Mouse (Mus musculus) liver, embryonic 16.5 days (tissue): Measurements from ENCODE around the gene Grb2. TPM values are rescaled to one million over a fixed set of nuclear protein-coding genes. Genes with fewer than 3 reads are reported as not detected.

Experiments used
- ATAC-seq: fragments of 200-750 bp; cut with Nextera tagmentation; 2 replicates; pipeline ENCODE4 v1.8.0; 2017; ENCODE audit warnings: low read depth, mild to moderate bottlenecking, moderate number of reproducible peaks, moderate library complexity
- H3K27ac ChIP-seq: fragments of 300-500 bp; sonication (generic); 2 replicates; pipeline ENCODE4 v1.5.1; 2014; ENCODE audit warnings: mild to moderate bottlenecking, low read length
- H3K27me3 ChIP-seq: fragments of 300-500 bp; sonication (generic); 2 replicates; pipeline ENCODE4 v1.6.1; 2014; ENCODE audit warnings: low read depth, low read length, mixed read lengths; ENCODE audit not compliant: control insufficient read depth, insufficient read depth
- H3K36me3 ChIP-seq: fragments of 300-500 bp; sonication (generic); 2 replicates; pipeline ENCODE4 v1.6.1; 2014; ENCODE audit warnings: mild to moderate bottlenecking; ENCODE audit not compliant: control insufficient read depth, insufficient read depth
- H3K4me1 ChIP-seq: fragments of 300-500 bp; sonication (generic); 2 replicates; pipeline ENCODE4 v1.6.1; 2014; ENCODE audit warnings: low read depth, low read length, mixed read lengths; ENCODE audit not compliant: control insufficient read depth
- H3K4me2 ChIP-seq: fragments of 300-500 bp; sonication (generic); 2 replicates; pipeline ENCODE4 v1.6.1; 2014; ENCODE audit warnings: low read depth, low read length, mixed read lengths
- H3K4me3 ChIP-seq: fragments of 300-500 bp; sonication (generic); 2 replicates; pipeline ENCODE4 v1.5.1; 2014; ENCODE audit warnings: low read depth, mild to moderate bottlenecking, low read length
- H3K9ac ChIP-seq: fragments of 300-500 bp; sonication (generic); 2 replicates; pipeline ENCODE4 v1.6.1; 2014; ENCODE audit warnings: low read depth, low read length
- H3K9me3 ChIP-seq: fragments of 300-500 bp; sonication (generic); replicated peaks from 2 replicates; pipeline ENCODE4 v1.6.1; 2016; ENCODE audit warnings: low read length; ENCODE audit not compliant: control insufficient read depth
- WGBS: fragments of 180-500 bp; shearing (Covaris S2); extraction: QIAGEN DNeasy Blood & Tissue Kit; methylation state at CpG from one replicate; pipeline ENCODE4 v1.1.7; 2014; ENCODE audit not compliant: insufficient replicate concordance; 5-methylcytosine and 5-hydroxymethylcytosine counted together
- polyA plus RNA-seq: library from polyadenylated mRNA; unstranded; fragments of >200 nt; fragmentation: Nextera tagmentation; extraction: Ambion mirVana; gene quantifications from 2 replicates; pipeline ENCODE4 v1.2.1, GENCODE M21; 2015

Grb2 gene
- polyA plus RNA-seq, 1 experiment from 2014 or later = 53.1 TPM

DNA sequence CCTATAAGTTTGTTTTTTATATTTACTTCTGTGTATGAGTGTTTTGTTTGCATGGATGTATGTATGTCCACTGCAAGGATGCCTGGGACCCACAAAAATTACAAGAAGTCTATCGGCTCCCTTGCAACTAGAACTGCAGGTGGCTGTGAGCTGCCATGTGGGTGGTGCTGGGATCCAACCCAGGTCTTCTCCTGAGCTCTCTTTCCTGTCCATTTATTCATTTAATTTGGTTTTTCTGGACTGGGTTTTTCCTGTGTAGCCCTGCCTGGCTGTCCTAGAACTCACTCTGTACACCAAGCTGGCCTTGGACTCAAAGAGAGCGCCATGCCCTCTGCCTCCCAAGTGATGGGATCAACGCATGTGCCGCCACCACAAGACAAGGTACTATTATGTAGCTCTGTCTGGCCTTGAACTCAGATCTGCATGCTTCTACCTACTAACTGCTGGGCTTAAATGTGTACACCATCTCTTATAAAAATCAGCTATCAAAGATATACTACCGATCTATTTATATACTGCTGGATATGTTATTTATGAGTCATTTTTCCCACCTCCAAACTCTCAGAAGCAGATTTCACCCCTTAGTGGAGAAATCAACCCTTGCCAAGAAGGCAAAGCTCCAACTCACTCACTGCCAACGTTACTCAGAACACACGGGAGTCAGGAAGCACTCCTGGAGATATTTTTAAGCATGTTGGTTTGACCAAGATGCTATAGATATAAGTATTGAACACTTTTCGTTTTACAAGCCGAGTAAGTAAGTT lies 34.7 kb downstream of the Grb2 start:
- 54% methylated on average over 9 of the region's 9 CpGs for WGBS
- H3K9ac ChIP-seq = no peak overlapping the region
- peaks cover 31% of the 10 kb centered on the region for H3K4me1 ChIP-seq

GRCm38 (mm10) chr11:115672226-115672987 lies 36.0 kb downstream of the Grb2 start:
- Histone ChIP-seq H3K27me3 (no peaks in the 10 kb centered on the region), H3K4me1 (peaks cover 31% of the 10 kb centered on the region), H3K36me3 (no peaks in the 10 kb centered on the region), H3K9me3 (no peaks in the 10 kb centered on the region), H3K27ac (no peak overlapping the region), H3K4me3 (no peak overlapping the region), H3K9ac (no peak overlapping the region), H3K4me2 (no peak overlapping the region)
- no peak for ATAC-seq
- 71% methylated on average over 7 of the region's 7 CpGs for WGBS

More for the DNA sequence above, 34.7 kb downstream of the Grb2 start:
- no peaks in the 10 kb centered on the region for H3K27me3 ChIP-seq
- no peak overlapping the region for H3K4me2 ChIP-seq
- no peak overlapping the region for H3K4me3 ChIP-seq
- no peaks in the 10 kb centered on the region for H3K9me3 ChIP-seq
- no peaks in the 10 kb centered on the region for H3K36me3 ChIP-seq
- no peak for ATAC-seq
- H3K27ac ChIP-seq = no peak overlapping the region

GRCm38 (mm10) chr11:115670451-115671050 lies 37.8 kb downstream of the Grb2 start:
- Histone ChIP-seq H3K9ac (no peak overlapping the region), H3K27me3 (no peaks in the 10 kb centered on the region), H3K4me1 (peaks cover 28% of the 10 kb centered on the region), H3K4me3 (no peak overlapping the region), H3K27ac (no peak overlapping the region), H3K4me2 (no peak overlapping the region), H3K9me3 (no peaks in the 10 kb centered on the region), H3K36me3 (no peaks in the 10 kb centered on the region)
- ATAC-seq = peak; percentile 43; the same call in 1 of the 2 replicates
- 38% methylated on average over 5 of the region's 5 CpGs for WGBS

DNA sequence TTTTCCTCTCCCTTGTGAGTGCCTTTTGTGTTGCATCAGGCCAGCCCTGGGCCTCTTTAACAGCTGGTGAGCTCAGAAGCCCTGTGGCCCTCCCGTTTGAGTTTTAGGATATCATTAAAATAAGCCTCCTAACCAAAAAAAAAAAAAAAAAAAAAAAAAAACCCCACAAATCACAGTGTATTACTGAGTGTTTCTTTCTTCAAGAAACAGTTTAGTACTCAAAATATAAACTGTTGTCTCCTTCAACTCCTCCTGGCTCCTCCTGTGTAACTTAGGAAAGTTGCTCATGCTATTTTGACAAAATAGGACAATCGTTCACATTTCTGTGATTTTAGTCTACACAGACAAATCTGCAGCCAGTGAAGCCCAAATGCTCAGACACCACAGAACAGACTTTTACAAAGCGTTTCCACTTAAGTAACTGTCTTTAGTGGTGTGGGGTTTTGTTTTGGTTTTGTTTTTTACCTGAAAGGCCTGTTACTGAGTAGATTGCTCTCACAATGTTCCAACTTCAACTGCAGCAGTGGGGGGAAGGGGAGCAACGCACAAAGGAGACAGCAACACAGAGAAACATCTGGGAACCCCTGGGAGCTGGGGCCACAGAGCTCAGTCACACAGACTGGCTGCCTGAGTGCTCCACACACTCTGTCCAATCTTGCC lies 44.6 kb downstream of the Grb2 start:
- H3K4me2 ChIP-seq = no peak overlapping the region
- H3K9me3 ChIP-seq = no peaks in the 10 kb centered on the region
- H3K27ac ChIP-seq = no peak overlapping the region
- H3K27me3 ChIP-seq = no peaks in the 10 kb centered on the region
- H3K4me1 ChIP-seq = no peaks in the 10 kb centered on the region; the same call in 1 of the 2 replicates
- no peak overlapping the region for H3K9ac ChIP-seq
- WGBS = 59% methylated on average over 4 of the region's 4 CpGs
- peaks cover 3% of the 10 kb centered on the region for H3K36me3 ChIP-seq
- no peak overlapping the region for H3K4me3 ChIP-seq
- ATAC-seq = no peak

GRCm38 (mm10) chr11:115660376-115660775 lies 48.0 kb downstream of the Grb2 start:
- no peak overlapping the region for H3K9ac ChIP-seq
- no peak for ATAC-seq

DNA sequence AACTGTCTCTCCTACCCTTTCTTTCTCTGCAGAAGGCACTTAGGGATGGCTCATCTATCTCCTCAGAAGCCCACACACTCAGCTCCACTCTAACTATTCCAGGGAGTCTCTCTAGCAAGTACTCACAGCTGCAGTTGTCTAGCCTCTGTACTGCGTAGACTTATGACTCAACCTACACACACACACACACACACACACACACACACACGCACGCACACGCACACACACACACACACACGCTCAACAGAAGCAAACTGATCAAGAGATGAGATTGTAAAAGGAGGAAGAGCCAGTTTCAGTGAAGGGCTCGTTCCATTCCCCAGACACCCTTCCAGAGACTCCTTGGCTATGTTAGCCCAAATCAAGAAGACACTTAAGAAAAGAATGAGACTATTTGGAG lies 49.9 kb downstream of the Grb2 start:
- Histone ChIP-seq H3K27me3 (no peaks in the 10 kb centered on the region), H3K9ac (no peak overlapping the region), H3K4me3 (no peak overlapping the region), H3K9me3 (no peaks in the 10 kb centered on the region), H3K36me3 (peaks cover 6% of the 10 kb centered on the region), H3K4me2 (no peak overlapping the region), H3K27ac (no peak overlapping the region), H3K4me1 (no peaks in the 10 kb centered on the region)
- no peak for ATAC-seq
- 42% methylated on average over 6 of the region's 6 CpGs for WGBS

More at GRCm38 (mm10) chr11:115660376-115660775, 48.0 kb downstream of the Grb2 start:
- Histone ChIP-seq H3K4me1 (no peaks in the 10 kb centered on the region; the same call in 1 of the 2 replicates), H3K4me3 (no peak overlapping the region), H3K27ac (no peak overlapping the region), H3K27me3 (no peaks in the 10 kb centered on the region), H3K36me3 (peaks cover 3% of the 10 kb centered on the region), H3K9me3 (no peaks in the 10 kb centered on the region), H3K4me2 (no peak overlapping the region)
- 81% methylated on average over 4 of the region's 4 CpGs for WGBS

DNA sequence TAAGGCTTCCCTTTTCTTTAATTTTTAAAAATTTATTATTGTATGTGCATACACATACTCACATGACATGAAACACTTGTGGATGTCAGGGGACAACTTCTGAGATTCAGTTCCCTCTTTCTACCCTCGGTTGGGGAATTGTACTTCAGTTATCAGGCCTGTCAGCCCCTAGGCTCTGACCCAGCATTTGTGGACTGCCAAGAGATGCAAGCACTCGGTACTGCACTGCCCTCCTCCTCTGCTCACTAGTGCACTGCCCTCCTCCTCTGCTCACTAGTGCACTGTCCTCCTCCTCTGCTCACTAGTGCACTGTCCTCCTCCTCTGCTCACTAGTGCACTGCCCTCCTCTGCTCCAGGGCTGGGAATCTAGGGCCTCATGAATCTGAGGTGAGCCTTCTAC lies 54.3 kb downstream of the Grb2 start:
- Histone ChIP-seq H3K9ac (no peak overlapping the region), H3K4me3 (no peak overlapping the region), H3K27ac (no peak overlapping the region), H3K4me1 (no peaks in the 10 kb centered on the region), H3K27me3 (no peaks in the 10 kb centered on the region), H3K9me3 (no peaks in the 10 kb centered on the region), H3K4me2 (no peak overlapping the region), H3K36me3 (peaks cover 3% of the 10 kb centered on the region; the same call in 1 of the 2 replicates)
- no peak for ATAC-seq
- 44% methylated on average over 2 of the region's 2 CpGs for WGBS

GRCm38 (mm10) chr11:115653194-115653593 lies 55.2 kb downstream of the Grb2 start:
- H3K9ac ChIP-seq = no peak overlapping the region
- H3K9me3 ChIP-seq = no peaks in the 10 kb centered on the region
- ATAC-seq = no peak
- no peaks in the 10 kb centered on the region for H3K27me3 ChIP-seq
- no peak overlapping the region; the same call in 1 of the 2 replicates for H3K27ac ChIP-seq
- 73% methylated on average over 3 of the region's 3 CpGs for WGBS
- no peak overlapping the region for H3K4me2 ChIP-seq
- no peak overlapping the region for H3K4me3 ChIP-seq
- peaks cover 3% of the 10 kb centered on the region; the same call in 1 of the 2 replicates for H3K36me3 ChIP-seq
- no peaks in the 10 kb centered on the region for H3K4me1 ChIP-seq
